Mouse (Mus musculus): ENCODE data around the gene Itga6. TPM values are rescaled to one million over a fixed set of nuclear protein-coding genes. Genes with fewer than 3 reads are reported as not detected.

Itga6 gene
- total and polyA plus RNA-seq, 3 experiments = 0.38 to 2.6 (median 1.1) TPM

- DNase-seq (ENCODE audit: low spot score) (no peak), ATAC-seq (ENCODE audit: extremely low read depth, insufficient number of reproducible peaks, low FRiP score, poor library complexity, severe bottlenecking) (no peak)
- H3K9me3 ChIP-seq (replicated peaks) = no peaks in the 10 kb centered on the region
- no peak for TF ChIP-seq CTCF (IDR thresholded peaks at IDR 0.05; ENCODE audit: low read depth, low read length)
- TF ChIP-seq TAL1 (conservative IDR thresholded peaks at IDR 0.05; ENCODE audit: low read depth, low read length) = no peak
- no peak for TF ChIP-seq POLR2AphosphoS5 (IDR thresholded peaks at IDR 0.05; ENCODE audit: insufficient replicate concordance, low read depth, low read length)
- TF ChIP-seq GATA2 (IDR thresholded peaks at IDR 0.05; ENCODE audit: borderline replicate concordance, low read depth, low read length) = no peak
- TF ChIP-seq GATA1 (IDR thresholded peaks at IDR 0.05; ENCODE audit: borderline replicate concordance, low read length) = no peak
- no peak overlapping the region for H3K4me3 ChIP-seq (ENCODE audit: low read depth, low read length)
- H3K4me1 ChIP-seq (ENCODE audit: insufficient read depth, low read depth, low read length) = no peaks in the 10 kb centered on the region
- H3K27me3 ChIP-seq (ENCODE audit: insufficient read depth, low read length) = no peaks in the 10 kb centered on the region
- no peaks in the 10 kb centered on the region for H3K36me3 ChIP-seq (replicated peaks)
Observed at GRCm38 (mm10) chr2:71779266-71779888, 34.0 kb downstream of the Itga6 start.

- Histone ChIP-seq H3K36me3 (replicated peaks) (no peaks in the 10 kb centered on the region), H3K4me3 (ENCODE audit: low read depth, low read length) (no peak overlapping the region), H3K4me1 (ENCODE audit: insufficient read depth, low read depth, low read length) (no peaks in the 10 kb centered on the region), H3K27me3 (ENCODE audit: insufficient read depth, low read length) (peaks cover 3% of the 10 kb centered on the region; the same call in 1 of the 2 replicates), H3K9me3 (replicated peaks) (no peaks in the 10 kb centered on the region)
- ATAC-seq (ENCODE audit: extremely low read depth, insufficient number of reproducible peaks, low FRiP score, poor library complexity, severe bottlenecking) (no peak), DNase-seq (ENCODE audit: low spot score) (no peak)
- TF ChIP-seq GATA1 (IDR thresholded peaks at IDR 0.05; ENCODE audit: borderline replicate concordance, low read length) (no peak), GATA2 (IDR thresholded peaks at IDR 0.05; ENCODE audit: borderline replicate concordance, low read depth, low read length) (no peak), CTCF (IDR thresholded peaks at IDR 0.05; ENCODE audit: low read depth, low read length) (no peak), TAL1 (conservative IDR thresholded peaks at IDR 0.05; ENCODE audit: low read depth, low read length) (no peak), POLR2AphosphoS5 (IDR thresholded peaks at IDR 0.05; ENCODE audit: insufficient replicate concordance, low read depth, low read length) (no peak)
Observed at GRCm38 (mm10) chr2:71780016-71780415, 34.6 kb downstream of the Itga6 start.

- no peak overlapping the region for H3K4me3 ChIP-seq (ENCODE audit: low read depth, low read length)
- no peaks in the 10 kb centered on the region for H3K36me3 ChIP-seq (replicated peaks)
- DNase-seq (ENCODE audit: low spot score) (no peak), ATAC-seq (ENCODE audit: extremely low read depth, insufficient number of reproducible peaks, low FRiP score, poor library complexity, severe bottlenecking) (no peak)
- H3K9me3 ChIP-seq (replicated peaks) = no peaks in the 10 kb centered on the region
- peaks cover 9% of the 10 kb centered on the region for H3K4me1 ChIP-seq (ENCODE audit: insufficient read depth, low read depth, low read length)
- H3K27me3 ChIP-seq (ENCODE audit: insufficient read depth, low read length) = peaks cover 25% of the 10 kb centered on the region
- no peak for TF ChIP-seq POLR2AphosphoS5 (IDR thresholded peaks at IDR 0.05; ENCODE audit: insufficient replicate concordance, low read depth, low read length)
- TF ChIP-seq GATA1 (IDR thresholded peaks at IDR 0.05; ENCODE audit: borderline replicate concordance, low read length) = no peak
- TF ChIP-seq TAL1 (conservative IDR thresholded peaks at IDR 0.05; ENCODE audit: low read depth, low read length) = no peak
- TF ChIP-seq CTCF (IDR thresholded peaks at IDR 0.05; ENCODE audit: low read depth, low read length) = no peak
Observed at GRCm38 (mm10) chr2:71785260-71785659, 39.8 kb downstream of the Itga6 start.

GRCm38 (mm10) chr2:71786060-71786459, 40.6 kb downstream of the Itga6 start:
- Histone ChIP-seq H3K9me3 (replicated peaks) (no peaks in the 10 kb centered on the region), H3K4me1 (ENCODE audit: insufficient read depth, low read depth, low read length) (peaks cover 9% of the 10 kb centered on the region), H3K27me3 (ENCODE audit: insufficient read depth, low read length) (peaks cover 27% of the 10 kb centered on the region), H3K36me3 (replicated peaks) (no peaks in the 10 kb centered on the region), H3K4me3 (ENCODE audit: low read depth, low read length) (no peak overlapping the region)
- ATAC-seq (ENCODE audit: extremely low read depth, insufficient number of reproducible peaks, low FRiP score, poor library complexity, severe bottlenecking) (no peak), DNase-seq (ENCODE audit: low spot score) (no peak)
- TF ChIP-seq GATA2 (IDR thresholded peaks at IDR 0.05; ENCODE audit: borderline replicate concordance, low read depth, low read length) (no peak), TAL1 (conservative IDR thresholded peaks at IDR 0.05; ENCODE audit: low read depth, low read length) (no peak), GATA1 (IDR thresholded peaks at IDR 0.05; ENCODE audit: borderline replicate concordance, low read length) (no peak), CTCF (IDR thresholded peaks at IDR 0.05; ENCODE audit: low read depth, low read length) (no peak), POLR2AphosphoS5 (IDR thresholded peaks at IDR 0.05; ENCODE audit: insufficient replicate concordance, low read depth, low read length) (no peak)

GRCm38 (mm10) chr2:71786591-71787155, 41.3 kb downstream of the Itga6 start:
- Histone ChIP-seq H3K4me1 (ENCODE audit: insufficient read depth, low read depth, low read length) (peaks cover 9% of the 10 kb centered on the region), H3K27me3 (ENCODE audit: insufficient read depth, low read length) (peaks cover 27% of the 10 kb centered on the region), H3K36me3 (replicated peaks) (no peaks in the 10 kb centered on the region), H3K4me3 (ENCODE audit: low read depth, low read length) (peak overlapping the region; percentile 63; the same call in 1 of the 2 replicates), H3K9me3 (replicated peaks) (no peaks in the 10 kb centered on the region)
- TF ChIP-seq CTCF (IDR thresholded peaks at IDR 0.05; ENCODE audit: low read depth, low read length) (no peak), TAL1 (conservative IDR thresholded peaks at IDR 0.05; ENCODE audit: low read depth, low read length) (no peak), GATA2 (IDR thresholded peaks at IDR 0.05; ENCODE audit: borderline replicate concordance, low read depth, low read length) (no peak), GATA1 (IDR thresholded peaks at IDR 0.05; ENCODE audit: borderline replicate concordance, low read length) (no peak), POLR2AphosphoS5 (IDR thresholded peaks at IDR 0.05; ENCODE audit: insufficient replicate concordance, low read depth, low read length) (no peak)
- DNase-seq (ENCODE audit: low spot score) (peak; percentile 8), ATAC-seq (ENCODE audit: extremely low read depth, insufficient number of reproducible peaks, low FRiP score, poor library complexity, severe bottlenecking) (no peak)

- H3K27me3 ChIP-seq (ENCODE audit: insufficient read depth, low read length) = peaks cover 28% of the 10 kb centered on the region
- H3K36me3 ChIP-seq (replicated peaks) = no peaks in the 10 kb centered on the region
- H3K4me3 ChIP-seq (ENCODE audit: low read depth, low read length) = peak overlapping the region; percentile 63; the same call in 1 of the 2 replicates
- TF ChIP-seq GATA1 (IDR thresholded peaks at IDR 0.05; ENCODE audit: borderline replicate concordance, low read length) (no peak), TAL1 (conservative IDR thresholded peaks at IDR 0.05; ENCODE audit: low read depth, low read length) (no peak), GATA2 (IDR thresholded peaks at IDR 0.05; ENCODE audit: borderline replicate concordance, low read depth, low read length) (no peak), POLR2AphosphoS5 (IDR thresholded peaks at IDR 0.05; ENCODE audit: insufficient replicate concordance, low read depth, low read length) (no peak), CTCF (IDR thresholded peaks at IDR 0.05; ENCODE audit: low read depth, low read length) (no peak)
- ATAC-seq (ENCODE audit: extremely low read depth, insufficient number of reproducible peaks, low FRiP score, poor library complexity, severe bottlenecking) (no peak), DNase-seq (ENCODE audit: low spot score) (no peak)
- no peaks in the 10 kb centered on the region for H3K9me3 ChIP-seq (replicated peaks)
- H3K4me1 ChIP-seq (ENCODE audit: insufficient read depth, low read depth, low read length) = peaks cover 9% of the 10 kb centered on the region
Observed at GRCm38 (mm10) chr2:71787156-71787590, 41.8 kb downstream of the Itga6 start.
